Mouse (Mus musculus) kidney, postnatal 0 days (tissue): Measurements from ENCODE around the gene Tbx2. TPM values are rescaled to one million over a fixed set of nuclear protein-coding genes. Genes with fewer than 3 reads are reported as not detected.

Experiments used
- ATAC-seq: fragments of 200-750 bp; cut with Nextera tagmentation; replicated peaks from 2 replicates; pipeline ENCODE4 v1.8.0; 2017; ENCODE audit warnings: low read depth, moderate number of reproducible peaks, moderate TSS enrichment, moderate library complexity; ENCODE audit not compliant: low FRiP score
- DNase-seq: peaks from one replicate; pipeline ENCODE4 v3.0.0-alpha.2; 2016; ENCODE audit warnings: low spot score
- H3K27ac ChIP-seq: fragments of 300-500 bp; sonication (generic); 2 replicates; pipeline ENCODE4 v1.5.1; 2014; ENCODE audit warnings: mild to moderate bottlenecking
- H3K27me3 ChIP-seq: fragments of 300-500 bp; sonication (generic); 2 replicates; pipeline ENCODE4 v1.6.1; 2014; ENCODE audit warnings: low read length, mixed read lengths; ENCODE audit not compliant: insufficient read depth
- H3K36me3 ChIP-seq: fragments of 300-500 bp; sonication (generic); 2 replicates; pipeline ENCODE4 v1.6.1; 2014; ENCODE audit warnings: low read length, mixed read lengths; ENCODE audit not compliant: insufficient read depth
- H3K4me1 ChIP-seq: fragments of 300-500 bp; sonication (generic); replicated peaks from 2 replicates; pipeline ENCODE4 v1.6.1; 2014; ENCODE audit warnings: antibody characterized with exemption, low read length, mixed read lengths; ENCODE audit not compliant: insufficient read depth
- H3K4me2 ChIP-seq: fragments of 300-500 bp; sonication (generic); 2 replicates; pipeline ENCODE4 v1.6.1; 2014; ENCODE audit warnings: mild to moderate bottlenecking, low read length, moderate library complexity, mixed read lengths
- H3K4me3 ChIP-seq: fragments of 300-500 bp; sonication (generic); replicated peaks from 2 replicates; pipeline ENCODE4 v1.5.1; 2014; ENCODE audit warnings: low read depth, low read length
- H3K9ac ChIP-seq: fragments of 300-500 bp; sonication (generic); 2 replicates; pipeline ENCODE4 v1.6.1; 2014; ENCODE audit warnings: low read depth, low read length
- H3K9me3 ChIP-seq: fragments of 300-500 bp; sonication (generic); replicated peaks from 2 replicates; pipeline ENCODE4 v1.6.1; 2016; ENCODE audit warnings: low read length, inconsistent platforms, mixed read lengths
- CTCF ChIP-seq: IDR thresholded peaks from 2 replicates; pipeline ENCODE4 v1.5.1; 2016; ENCODE audit warnings: antibody characterized with exemption, low read depth, mild to moderate bottlenecking, moderate library complexity
- WGBS: fragments of 180-500 bp; shearing (Covaris S2); extraction: QIAGEN DNeasy Blood & Tissue Kit; methylation state at CpG from one replicate; pipeline ENCODE4 v1.1.7; 2014; 5-methylcytosine and 5-hydroxymethylcytosine counted together
- polyA plus RNA-seq: library from polyadenylated mRNA; unstranded; fragments of >200 nt; fragmentation: Nextera tagmentation; extraction: Ambion mirVana; gene quantifications from 2 replicates; pipeline ENCODE4 v1.2.1, GENCODE M21; 2015

The Tbx2 gene
- polyA plus RNA-seq, 1 experiment from 2014 or later = 22.5 TPM

DNA sequence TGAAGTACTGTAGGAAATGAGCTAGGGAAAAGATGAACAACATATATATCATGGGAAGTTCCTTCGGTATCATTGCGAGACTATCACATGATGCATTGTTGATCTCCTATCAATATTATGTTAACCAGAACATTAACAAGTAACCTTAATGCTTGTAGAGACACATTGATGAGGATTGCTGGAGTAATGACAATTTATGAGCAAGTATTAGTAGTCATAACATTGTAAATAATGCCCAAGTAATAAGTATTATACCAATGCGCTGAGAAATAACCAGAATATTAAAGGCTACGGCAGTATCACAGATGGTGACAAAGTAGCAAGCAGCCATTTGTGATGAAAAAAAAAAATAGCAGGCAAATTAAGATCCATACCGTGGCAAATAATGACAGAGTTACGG lies 54.9 kb downstream of the Tbx2 start:
- 26% methylated on average over 6 of the region's 6 CpGs for WGBS
- peak; percentile 19 for DNase-seq
- H3K27me3 ChIP-seq = peaks cover 68% of the 10 kb centered on the region
- H3K4me2 ChIP-seq = no peak overlapping the region
- TF ChIP-seq CTCF = no peak
- no peaks in the 10 kb centered on the region for H3K9me3 ChIP-seq
- no peak overlapping the region for H3K27ac ChIP-seq
- 0 out of 2 replicates have a peak, but pooled peaks cover 4% of the 10 kb centered on the region for H3K4me1 ChIP-seq
- H3K9ac ChIP-seq = no peak overlapping the region
- H3K36me3 ChIP-seq = no peaks in the 10 kb centered on the region
- ATAC-seq = no peak
- no peak overlapping the region for H3K4me3 ChIP-seq

DNA sequence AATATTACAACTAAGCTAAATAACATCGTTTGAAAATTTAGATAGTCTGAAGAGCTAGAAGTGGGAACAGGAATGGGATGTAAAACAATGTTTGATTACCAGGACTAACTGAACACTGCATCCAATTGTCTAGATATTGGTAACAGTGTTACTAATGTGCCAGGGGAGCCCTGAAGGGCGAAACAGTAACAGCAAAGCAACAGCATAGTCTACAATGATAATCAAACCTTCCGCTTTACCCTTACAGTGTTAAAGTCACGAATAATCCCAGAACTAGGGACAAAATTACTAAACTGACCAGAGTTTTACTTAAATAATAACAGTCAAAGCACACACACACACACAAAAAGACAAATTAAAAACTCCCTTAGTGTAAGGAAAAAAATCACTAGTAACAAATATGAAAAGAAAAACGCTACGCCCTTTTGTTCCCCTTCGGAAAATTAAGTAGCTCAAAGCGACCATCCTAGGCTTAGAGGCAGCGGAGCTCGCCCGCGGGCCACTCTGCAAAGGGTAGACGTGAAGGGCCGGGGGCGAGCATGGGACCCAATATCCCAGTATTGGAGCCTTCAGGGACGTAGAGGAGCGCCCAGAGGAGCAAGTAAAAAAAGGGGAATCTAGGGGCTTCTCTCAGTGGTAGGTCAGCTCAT lies 55.6 kb downstream of the Tbx2 start:
- Histone ChIP-seq H3K27me3 (peaks cover 75% of the 10 kb centered on the region), H3K4me1 (0 out of 2 replicates have a peak, but pooled peaks cover 4% of the 10 kb centered on the region), H3K27ac (no peak overlapping the region), H3K9ac (no peak overlapping the region), H3K9me3 (no peaks in the 10 kb centered on the region), H3K4me2 (0 out of 2 replicates have a peak overlapping the region, but pooled peaks have one; percentile 9), H3K4me3 (no peak overlapping the region), H3K36me3 (no peaks in the 10 kb centered on the region)
- no peak for TF ChIP-seq CTCF
- no peak for ATAC-seq
- DNase-seq = peak; percentile 32
- 8% methylated on average over 17 of the region's 17 CpGs for WGBS

DNA sequence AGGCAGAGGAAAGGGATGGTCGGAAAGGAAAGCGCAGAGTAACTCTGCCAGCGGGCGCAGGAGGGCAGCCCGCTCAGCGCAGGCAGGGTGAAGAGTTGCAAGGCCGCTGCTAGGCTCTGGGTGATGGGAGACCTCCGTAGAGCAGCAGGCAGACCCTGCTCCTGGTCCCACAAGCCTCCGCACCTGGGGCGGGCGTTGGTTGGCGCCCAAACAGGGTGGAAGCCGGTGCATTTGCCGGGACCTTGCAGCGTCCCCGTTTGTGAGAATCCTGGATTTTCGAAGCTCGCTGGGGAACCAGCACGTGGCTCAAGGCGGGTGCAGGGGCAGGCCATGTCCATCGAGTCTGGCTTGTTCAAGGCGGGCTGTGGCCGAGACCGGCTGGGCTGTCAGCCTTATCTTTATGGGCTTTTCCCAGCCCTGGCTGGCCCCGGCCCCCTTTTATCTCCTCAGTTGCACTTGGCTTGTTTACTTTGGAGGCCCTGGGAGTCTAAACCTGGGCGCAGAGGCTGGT lies 56.2 kb downstream of the Tbx2 start:
- WGBS = 6% methylated on average over 26 of the region's 26 CpGs
- peak; percentile 27 for DNase-seq
- Histone ChIP-seq H3K36me3 (no peaks in the 10 kb centered on the region), H3K27me3 (peaks cover 80% of the 10 kb centered on the region), H3K4me1 (0 out of 2 replicates have a peak, but pooled peaks cover 4% of the 10 kb centered on the region), H3K27ac (no peak overlapping the region), H3K9ac (no peak overlapping the region), H3K4me2 (0 out of 2 replicates have a peak overlapping the region, but pooled peaks have one; percentile 9), H3K4me3 (no peak overlapping the region), H3K9me3 (no peaks in the 10 kb centered on the region)
- no peak for TF ChIP-seq CTCF
- ATAC-seq = no peak

GRCm38 (mm10) chr11:85889056-85889729 lies 56.8 kb downstream of the Tbx2 start:
- Histone ChIP-seq H3K4me3 (no peak overlapping the region), H3K9me3 (no peaks in the 10 kb centered on the region), H3K27me3 (peaks cover 87% of the 10 kb centered on the region), H3K27ac (no peak overlapping the region), H3K4me1 (0 out of 2 replicates have a peak, but pooled peaks cover 4% of the 10 kb centered on the region), H3K36me3 (no peaks in the 10 kb centered on the region), H3K4me2 (no peak overlapping the region), H3K9ac (no peak overlapping the region)
- DNase-seq = no peak
- TF ChIP-seq CTCF = no peak
- 47% methylated on average over 8 of the region's 8 CpGs for WGBS
- no peak for ATAC-seq

GRCm38 (mm10) chr11:85889730-85890562 lies 57.6 kb downstream of the Tbx2 start:
- TF ChIP-seq CTCF = no peak
- 0 out of 2 replicates have a peak, but pooled peaks cover 4% of the 10 kb centered on the region for H3K4me1 ChIP-seq
- ATAC-seq = no peak
- H3K9me3 ChIP-seq = no peaks in the 10 kb centered on the region
- no peak overlapping the region for H3K9ac ChIP-seq
- H3K4me2 ChIP-seq = no peak overlapping the region
- H3K27ac ChIP-seq = no peak overlapping the region
- H3K36me3 ChIP-seq = no peaks in the 10 kb centered on the region
- H3K27me3 ChIP-seq = peaks cover 90% of the 10 kb centered on the region
- no peak for DNase-seq
- no peak overlapping the region for H3K4me3 ChIP-seq
- 9% methylated on average over 42 of the region's 47 CpGs for WGBS

- H3K36me3 ChIP-seq = no peaks in the 10 kb centered on the region
- no peaks in the 10 kb centered on the region for H3K9me3 ChIP-seq
- DNase-seq (peak; percentile 9), ATAC-seq (no peak)
- H3K4me1 ChIP-seq = 0 out of 2 replicates have a peak, but pooled peaks cover 4% of the 10 kb centered on the region
- H3K27me3 ChIP-seq = peaks cover 86% of the 10 kb centered on the region
- H3K27ac ChIP-seq = no peak overlapping the region
- WGBS = 3% methylated on average over 13 of the region's 13 CpGs
- no peak for TF ChIP-seq CTCF
- H3K9ac ChIP-seq = no peak overlapping the region
- H3K4me2 ChIP-seq = no peak overlapping the region
- no peak overlapping the region for H3K4me3 ChIP-seq
These were observed 58.2 kb downstream of the Tbx2 start for GRCm38 (mm10) chr11:85890563-85890845.
